Mouse (Mus musculus): Measurements from ENCODE around the gene Umodl1.

The Umodl1 gene

GRCm38 (mm10) chr17:30996296-30996695 lies 41.9 kb downstream of the Umodl1 start:
- DNase-seq (ENCODE audit: low read depth, low spot score), result no peak

DNA sequence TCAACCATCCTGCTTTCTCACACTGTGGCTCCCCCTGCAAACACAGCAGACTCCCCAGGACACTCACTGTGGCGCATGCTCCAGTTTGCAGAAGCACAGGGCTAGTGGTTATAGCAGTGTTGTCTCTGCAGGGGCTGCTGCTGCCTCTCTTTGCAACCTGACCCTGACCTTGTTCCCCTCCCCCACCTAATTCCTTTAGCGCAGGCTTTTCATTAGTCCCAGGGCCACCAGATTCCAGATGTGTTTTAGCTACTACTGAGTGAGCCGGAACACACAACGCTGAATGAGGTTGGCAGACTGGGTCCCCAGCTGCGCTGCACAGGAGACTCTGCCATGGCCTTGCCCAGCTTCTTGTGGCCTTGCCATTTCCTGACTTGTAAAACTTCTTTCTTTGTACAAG lies 46.5 kb downstream of the Umodl1 start:
- peak; percentile 70 for DNase-seq (ENCODE audit: low read depth, low spot score)

GRCm38 (mm10) chr17:31002613-31003012 lies 48.2 kb downstream of the Umodl1 start:
- DNase-seq (ENCODE audit: low read depth, low spot score), result no peak

GRCm38 (mm10) chr17:31005284-31005683 lies 50.8 kb downstream of the Umodl1 start:
- DNase-seq (ENCODE audit: low read depth, low spot score), result no peak

DNA sequence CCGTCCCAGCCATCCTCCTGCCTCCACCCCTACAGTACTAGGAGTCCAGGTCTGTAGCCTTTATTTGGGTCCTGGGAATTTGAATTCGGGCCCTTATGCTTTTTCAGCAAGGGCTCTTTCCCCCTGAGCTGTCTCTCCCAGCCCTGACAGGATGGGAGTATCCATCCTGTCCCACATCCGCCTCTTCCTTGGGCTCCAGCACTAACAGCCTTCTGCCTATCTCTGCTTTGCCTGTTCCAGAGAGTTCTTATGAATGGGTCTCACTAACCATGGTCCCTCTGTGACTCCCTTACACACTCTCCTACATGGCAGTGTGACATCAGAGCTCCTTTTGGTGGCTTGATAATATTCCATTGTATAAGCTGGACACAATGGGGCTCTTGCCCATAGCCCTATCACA lies 52.9 kb downstream of the Umodl1 start:
- no peak for DNase-seq (ENCODE audit: low read depth, low spot score)

- DNase-seq (ENCODE audit: low read depth, low spot score), result no peak
Measured at GRCm38 (mm10) chr17:31008416-31008815, 54.0 kb downstream of the Umodl1 start.

DNA sequence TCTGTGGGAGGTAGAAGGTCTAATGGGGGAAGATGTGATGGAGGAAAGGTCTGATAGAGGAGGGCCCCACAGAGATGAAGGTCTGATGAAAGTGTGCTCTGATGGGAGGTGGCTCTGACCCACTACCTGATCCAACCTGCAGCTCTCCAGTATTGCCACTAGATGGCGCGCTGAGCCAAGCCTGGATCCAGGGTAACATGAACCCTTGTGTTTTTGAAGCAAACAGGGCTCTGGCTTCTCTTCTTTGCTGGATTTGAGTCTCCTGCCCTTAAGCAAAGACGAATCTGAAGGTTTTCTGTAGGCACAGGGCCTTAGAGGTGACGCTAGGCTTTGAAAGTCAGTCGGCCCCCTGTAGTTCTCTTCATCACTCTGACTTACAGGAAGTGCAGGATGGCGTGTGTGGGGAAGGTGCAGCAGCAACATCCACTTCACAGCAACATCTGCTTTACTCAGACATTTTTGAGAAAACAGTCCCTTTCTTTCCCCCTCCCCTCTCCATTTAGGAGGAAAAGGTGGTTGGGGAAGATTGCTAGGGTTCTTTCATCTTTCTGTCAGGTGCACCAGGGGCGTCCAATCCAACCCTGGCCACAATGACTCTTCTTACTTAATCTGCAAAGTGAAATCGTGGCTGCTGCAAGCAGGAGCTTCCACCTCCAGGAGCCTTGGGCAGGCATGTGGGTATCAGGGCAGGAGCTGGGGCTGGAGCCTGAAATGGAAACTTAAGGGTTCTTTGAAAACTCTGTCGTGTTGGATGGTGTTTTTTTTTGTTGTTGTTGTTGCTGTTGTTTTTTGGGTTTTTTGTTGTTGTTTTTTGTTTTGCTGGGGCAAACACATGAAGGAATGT lies 57.3 kb downstream of the Umodl1 start:
- peak; percentile 70 for DNase-seq (ENCODE audit: low read depth, low spot score)

DNA sequence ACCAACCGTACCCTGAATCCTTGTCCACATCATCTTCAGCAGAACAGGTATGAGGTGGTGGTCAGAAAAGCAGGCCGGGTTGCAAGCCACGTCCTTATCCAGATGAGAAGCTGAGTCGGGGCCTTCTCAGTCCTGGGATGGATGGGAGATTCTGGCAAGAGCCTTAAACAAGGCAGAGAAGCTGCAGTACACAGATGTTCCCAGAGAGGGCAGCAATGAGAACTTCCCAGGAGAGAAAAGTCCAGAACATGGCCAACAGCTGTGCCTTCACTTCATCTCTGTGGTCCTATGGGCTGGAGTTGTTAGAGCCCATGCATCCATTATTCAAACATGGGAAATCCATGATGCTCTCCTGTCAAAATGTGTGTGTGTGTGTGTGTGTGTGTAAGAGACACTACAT lies 63.8 kb downstream of the Umodl1 start:
- peak; percentile 75 for DNase-seq (ENCODE audit: low read depth, low spot score)

DNA sequence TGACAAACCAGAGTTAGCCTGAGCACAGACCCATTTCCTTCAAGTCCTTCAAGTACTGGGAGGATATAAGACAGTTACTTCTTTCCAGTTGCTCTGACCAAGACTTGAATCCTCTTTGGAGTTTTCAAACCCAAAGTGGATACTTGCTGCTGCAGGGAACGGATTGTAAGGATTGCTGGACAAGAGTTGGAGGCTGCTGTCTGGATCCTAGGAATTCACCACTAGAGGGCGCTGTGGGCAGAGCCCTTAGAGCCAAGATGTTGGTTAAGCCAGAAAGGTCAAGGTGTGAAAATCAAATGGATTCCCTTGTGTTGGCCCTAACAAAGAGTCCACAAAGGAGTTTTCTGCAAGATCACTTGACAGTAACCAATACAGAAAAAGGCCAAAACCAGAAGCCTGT lies 65.1 kb downstream of the Umodl1 start:
- DNase-seq (ENCODE audit: low read depth, low spot score), result peak; percentile 74

DNA sequence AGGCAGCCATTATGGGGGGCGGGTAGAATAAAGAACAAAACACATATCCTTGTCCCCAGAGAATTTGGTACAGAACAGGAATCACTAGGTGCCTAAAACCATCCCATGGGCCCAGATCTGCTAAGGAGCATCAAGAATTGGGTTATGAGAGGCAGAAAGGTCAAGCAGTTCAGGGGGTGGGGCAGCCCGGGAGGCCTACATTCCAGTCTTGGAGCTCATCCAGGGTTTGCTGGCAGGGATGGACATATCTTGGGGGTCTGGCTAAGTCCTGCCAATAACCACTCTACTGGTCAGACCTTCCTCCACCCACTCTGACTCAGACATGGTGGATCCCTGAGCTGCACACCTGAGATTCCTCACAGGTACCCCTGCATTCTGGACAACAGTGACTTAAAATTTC lies 65.6 kb downstream of the Umodl1 start:
- no peak for DNase-seq (ENCODE audit: low read depth, low spot score)

- no peak for DNase-seq (ENCODE audit: low read depth, low spot score)
Measured at GRCm38 (mm10) chr17:31021276-31021675, 66.8 kb downstream of the Umodl1 start.

GRCm38 (mm10) chr17:31024125-31024781 lies 69.8 kb downstream of the Umodl1 start:
- no peak for DNase-seq (ENCODE audit: low read depth, low spot score)

DNA sequence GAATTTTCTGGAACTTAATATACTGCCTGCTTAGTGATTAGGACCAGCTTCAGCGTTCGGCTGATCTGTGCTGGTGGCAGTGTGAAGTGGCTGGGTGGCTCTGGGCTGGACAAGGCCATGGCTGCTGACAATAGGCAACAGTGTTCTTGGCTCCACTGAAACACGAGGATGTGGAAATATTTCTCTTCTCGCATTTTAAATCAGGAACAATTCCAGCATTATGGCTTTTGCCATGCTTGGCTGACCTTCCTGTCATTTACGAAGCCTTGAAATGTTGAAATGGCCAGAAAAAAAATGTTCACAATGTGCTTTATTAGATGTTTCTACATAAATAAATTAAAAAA lies 70.3 kb downstream of the Umodl1 start:
- no peak for DNase-seq (ENCODE audit: low read depth, low spot score)

- DNase-seq (ENCODE audit: low read depth, low spot score), result no peak
Measured at GRCm38 (mm10) chr17:31026986-31027385, 72.5 kb downstream of the Umodl1 start.

DNA sequence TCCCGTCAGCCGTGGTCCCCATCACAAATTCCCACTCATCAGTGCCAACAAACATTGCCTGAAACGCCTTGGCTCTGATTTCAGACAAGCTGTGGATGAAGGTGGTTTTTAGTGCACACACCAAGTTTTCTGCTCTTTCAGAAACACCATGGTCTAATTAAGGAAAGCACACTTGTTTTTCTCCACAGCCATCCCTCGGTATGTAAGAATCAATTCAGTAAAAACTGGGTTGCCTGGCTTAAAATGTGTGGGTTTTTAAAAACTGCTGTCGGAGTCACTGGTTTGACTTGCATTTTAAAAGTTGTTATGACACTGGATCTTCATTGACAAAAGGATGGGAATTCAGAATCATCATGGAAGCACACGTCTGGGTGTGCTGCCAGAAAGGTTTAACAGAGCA lies 73.3 kb downstream of the Umodl1 start:
- DNase-seq (ENCODE audit: low read depth, low spot score), result no peak

DNA sequence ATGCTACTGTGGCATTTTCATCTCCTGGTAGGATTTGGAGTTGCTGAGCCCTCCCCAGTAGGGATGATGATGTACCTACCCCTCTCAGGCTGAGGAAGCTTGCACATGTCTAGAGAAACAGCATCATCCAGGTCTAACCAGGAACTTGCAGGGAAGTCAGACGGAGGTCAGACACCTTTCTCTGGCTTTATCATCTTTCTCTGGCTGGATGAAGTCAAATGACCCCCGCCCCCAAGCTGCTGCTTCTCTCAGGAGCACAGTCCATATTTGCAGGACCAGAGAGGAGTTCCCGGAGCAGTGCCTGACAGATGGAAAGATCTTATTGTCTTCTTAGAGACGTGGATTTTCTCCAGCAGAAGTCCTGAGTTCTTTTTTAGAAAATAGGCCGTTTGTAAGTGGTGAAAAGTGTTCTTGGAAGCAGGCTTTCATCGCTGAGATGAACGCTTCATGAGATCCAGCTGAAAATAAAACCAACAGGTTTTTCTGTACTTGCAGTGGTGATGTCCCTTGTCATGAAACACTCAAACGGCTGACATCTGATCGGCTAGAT lies 74.5 kb downstream of the Umodl1 start:
- DNase-seq (ENCODE audit: low read depth, low spot score), result no peak

- no peak for DNase-seq (ENCODE audit: low read depth, low spot score)
Measured at GRCm38 (mm10) chr17:31029407-31029806, 75.0 kb downstream of the Umodl1 start.

DNA sequence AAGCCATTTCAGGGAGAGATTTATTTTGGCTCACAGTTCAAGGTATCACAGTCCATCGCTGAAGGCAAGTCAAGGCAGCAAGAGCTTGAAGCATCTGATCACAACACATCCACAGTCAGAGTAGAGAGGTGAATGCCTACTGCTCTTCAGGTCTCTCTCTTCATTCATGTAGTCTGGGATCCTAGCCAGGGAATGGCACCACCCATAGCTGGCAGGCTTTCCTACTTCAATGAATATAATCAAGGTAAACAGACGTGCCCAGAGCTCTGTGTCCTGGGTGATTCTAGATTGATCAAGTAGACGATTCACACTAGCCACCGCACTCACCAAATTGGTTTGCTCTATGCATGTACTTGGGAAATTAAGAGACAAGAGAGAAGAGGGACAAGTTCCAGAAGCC lies 77.9 kb downstream of the Umodl1 start:
- DNase-seq (ENCODE audit: low read depth, low spot score), result no peak

GRCm38 (mm10) chr17:31033251-31033650 lies 78.8 kb downstream of the Umodl1 start:
- no peak for DNase-seq (ENCODE audit: low read depth, low spot score)

DNA sequence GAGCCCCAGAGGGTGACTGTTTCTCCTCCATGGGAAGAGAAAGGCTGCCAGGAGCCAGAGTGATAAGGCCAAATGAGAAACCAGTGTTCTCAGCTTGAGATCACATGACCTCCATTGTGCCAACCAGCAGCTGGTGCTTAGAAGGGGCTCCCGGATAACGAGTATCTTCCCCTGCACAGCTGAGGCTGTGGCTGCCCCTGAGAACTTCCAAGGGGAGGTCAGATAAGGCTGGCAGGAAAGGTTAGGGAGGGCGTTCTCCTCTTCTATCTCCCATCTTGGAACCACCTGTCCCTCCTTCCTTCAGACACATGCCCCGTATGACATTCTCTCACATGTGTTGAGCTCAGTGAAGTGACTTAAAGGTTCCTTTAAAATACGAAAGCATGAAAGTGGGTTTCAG lies 79.7 kb downstream of the Umodl1 start:
- DNase-seq (ENCODE audit: low read depth, low spot score), result no peak

DNA sequence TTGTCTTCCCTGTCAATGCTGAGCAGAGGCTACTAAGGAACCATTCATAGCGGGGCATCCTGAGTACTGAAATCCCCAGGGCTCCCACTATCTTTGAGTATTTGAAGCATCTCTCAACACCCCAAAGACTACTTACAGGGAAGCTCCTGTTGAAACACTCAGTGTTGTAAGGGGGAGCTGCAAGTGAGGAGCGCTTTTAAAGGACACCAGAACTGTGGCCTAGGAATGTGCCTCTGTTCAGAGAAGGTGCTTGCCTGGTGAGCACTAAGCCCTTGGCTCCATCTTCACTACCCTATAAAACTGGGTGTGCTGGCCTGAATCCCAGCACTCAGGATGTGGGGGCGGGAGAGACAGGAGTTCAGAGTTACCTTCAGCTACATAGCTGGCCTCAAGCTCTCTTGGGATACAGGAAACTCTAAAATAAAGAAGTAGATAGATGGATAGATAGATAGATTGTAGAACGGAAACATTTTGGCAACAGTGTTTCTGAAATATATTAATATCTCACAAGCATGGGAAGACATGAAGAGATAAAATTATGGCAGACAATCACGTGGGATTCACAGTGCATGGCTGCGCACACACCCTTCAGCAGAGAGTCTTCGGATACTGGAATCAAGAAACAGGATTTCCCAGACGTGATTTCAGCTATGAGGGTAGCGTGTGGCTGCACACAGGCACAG lies 80.4 kb downstream of the Umodl1 start:
- DNase-seq (ENCODE audit: low read depth, low spot score), result no peak

GRCm38 (mm10) chr17:31036168-31036876 lies 81.9 kb downstream of the Umodl1 start:
- DNase-seq (ENCODE audit: low read depth, low spot score), result no peak
